Mouse (Mus musculus) CD4-positive helper T cell, adult 2 months (primary cell): ENCODE results near the gene Fam114a2.
A peak's percentile ranks its signal among the peaks of the same experiment; 100 is the strongest.

Experiments used
- DNase-seq: peaks from one replicate; pipeline ENCODE4 v3.0.0-alpha.2; 2012; ENCODE audit warnings: low read depth, missing footprints, low spot score

The Fam114a2 gene

DNA sequence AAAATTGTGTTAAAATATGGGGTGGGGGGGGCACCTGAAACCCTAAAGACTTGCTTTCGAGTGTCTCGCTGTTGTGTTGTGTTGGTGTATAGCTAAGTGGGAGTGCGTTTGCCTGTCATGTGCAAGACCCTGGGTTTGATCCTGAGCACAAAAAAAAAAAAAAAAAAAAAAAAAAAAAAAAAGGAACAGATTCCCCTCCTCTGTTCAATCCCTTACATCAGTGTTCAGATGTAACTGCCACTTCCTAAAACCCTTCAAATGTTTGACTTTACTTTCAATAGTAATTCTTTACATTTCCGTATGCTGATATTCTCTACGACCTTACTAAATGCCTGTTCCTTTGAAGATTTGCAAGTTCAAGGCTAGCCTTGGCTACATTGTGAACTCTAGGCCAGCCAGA is 887 bp upstream of the Fam114a2 start:
- DNase-seq = peak; percentile 15

- DNase-seq = no peak
These were observed 333 bp upstream of the Fam114a2 start for GRCm38 (mm10) chr11:57518751-57519148.

DNA sequence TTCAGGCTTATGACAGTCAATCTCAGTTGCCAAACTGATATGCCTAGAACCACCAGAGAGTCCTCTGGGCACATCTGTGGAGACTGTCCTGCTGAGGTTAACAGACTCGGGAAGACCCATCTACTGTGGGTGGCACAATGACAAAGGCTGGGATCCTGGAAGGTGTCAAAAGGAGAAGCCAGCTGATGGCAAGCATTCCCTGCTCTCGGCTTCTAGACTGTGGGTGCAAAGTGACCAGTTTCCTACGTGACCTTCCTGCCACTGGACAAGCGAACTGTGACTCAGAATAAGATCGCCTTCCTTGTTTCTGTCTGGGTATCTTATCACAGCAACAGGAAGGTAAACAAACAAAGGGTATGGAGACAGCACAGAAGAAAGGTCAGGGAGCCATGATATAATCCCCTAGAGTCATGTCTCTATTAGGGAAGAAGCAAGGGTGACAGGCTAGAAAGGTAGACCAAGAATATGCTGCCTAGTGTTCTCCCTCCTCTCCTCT is 1.4 kb downstream of the Fam114a2 start:
- DNase-seq = no peak

- DNase-seq = no peak
These were observed 3.2 kb downstream of the Fam114a2 start for GRCm38 (mm10) chr11:57515218-57515617.

GRCm38 (mm10) chr11:57506899-57507298 is 11.5 kb downstream of the Fam114a2 start:
- DNase-seq = no peak

DNA sequence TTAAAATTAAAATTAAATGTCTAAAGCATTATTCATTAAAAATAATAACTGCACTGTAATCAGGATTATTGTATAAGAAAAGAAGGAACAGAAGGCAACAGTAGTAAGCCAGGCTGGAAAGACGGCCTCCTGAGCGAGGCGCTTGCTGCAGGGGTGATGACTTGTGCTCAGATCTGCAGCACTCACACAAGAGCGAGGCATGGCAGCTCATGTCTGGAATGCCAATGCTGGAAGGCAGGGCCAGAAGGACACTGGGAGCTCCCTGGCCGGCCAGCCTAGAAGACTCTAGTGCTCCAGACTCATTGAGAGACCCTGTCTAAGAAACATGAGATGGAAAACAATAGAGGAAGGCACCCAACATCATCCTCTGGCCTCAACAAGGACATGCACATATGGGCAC is 15.3 kb downstream of the Fam114a2 start:
- DNase-seq = no peak

DNA sequence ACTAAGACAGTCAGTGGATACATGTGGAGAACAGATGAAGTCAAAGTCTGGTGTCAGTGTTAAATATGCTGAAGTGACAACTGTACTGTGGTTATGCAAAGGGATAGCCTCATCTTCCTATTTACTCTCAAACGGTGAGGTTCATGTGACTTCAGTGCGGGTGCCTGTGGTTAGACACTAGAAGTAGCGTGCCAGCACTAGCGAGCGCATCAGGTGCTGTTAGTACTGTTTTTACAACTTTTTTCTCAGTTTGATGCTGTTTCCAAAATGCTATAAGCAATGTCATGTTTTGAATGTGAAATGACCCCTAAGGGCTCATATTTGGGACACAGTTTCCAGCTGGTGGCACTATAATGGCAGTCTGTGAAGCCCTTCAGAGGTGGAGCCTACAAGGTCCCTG is 20.2 kb downstream of the Fam114a2 start:
- no peak for DNase-seq

GRCm38 (mm10) chr11:57497701-57498100 is 20.7 kb downstream of the Fam114a2 start:
- no peak for DNase-seq

DNA sequence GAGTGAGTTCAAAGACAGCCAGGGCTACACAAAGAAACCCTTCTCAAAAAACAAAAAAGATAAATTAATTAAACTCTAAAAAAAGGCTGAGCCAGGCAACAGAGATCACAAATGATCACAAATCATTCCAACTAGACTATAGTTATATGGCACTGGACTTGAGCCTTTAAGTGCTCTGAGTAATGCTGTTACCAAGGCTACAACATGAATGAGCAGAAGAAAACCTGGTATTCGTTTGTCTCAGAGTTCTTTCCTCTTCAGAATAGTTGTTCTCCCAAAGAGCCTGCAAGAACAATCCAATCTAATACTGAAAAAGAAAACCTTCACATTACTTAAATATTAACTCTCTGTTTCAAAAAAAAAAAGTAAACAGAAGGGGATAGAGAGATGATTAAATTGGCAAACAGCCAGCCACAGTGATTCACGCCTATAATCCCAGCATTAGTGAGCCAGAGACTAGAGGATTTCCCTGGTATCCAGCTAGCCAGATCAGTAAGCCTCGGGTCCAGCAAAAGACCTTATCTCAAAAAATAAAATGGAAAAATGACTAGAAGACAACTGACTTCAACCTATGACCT is 21.9 kb downstream of the Fam114a2 start:
- no peak for DNase-seq

DNA sequence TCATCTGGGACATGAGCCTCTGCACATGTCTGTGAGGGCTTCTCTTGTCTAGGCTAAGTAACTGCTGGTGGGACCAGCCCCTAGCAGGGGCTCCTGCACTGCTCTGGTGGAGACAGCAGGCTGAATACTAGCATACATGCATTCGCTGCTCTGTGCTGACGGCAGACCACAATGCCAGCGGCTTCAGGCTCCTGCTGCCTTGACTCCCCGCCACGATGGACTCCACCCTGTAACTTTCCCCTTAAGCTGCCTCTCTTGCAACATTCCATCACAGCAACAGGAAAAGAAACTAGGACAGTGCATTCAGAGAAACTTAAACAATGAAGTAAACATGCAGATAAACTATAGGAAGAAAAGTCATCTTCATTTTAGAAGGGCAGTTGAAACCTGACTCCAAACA is 30.0 kb downstream of the Fam114a2 start:
- DNase-seq = no peak

- DNase-seq = no peak
These were observed 40.3 kb downstream of the Fam114a2 start for GRCm38 (mm10) chr11:57478077-57478476.

DNA sequence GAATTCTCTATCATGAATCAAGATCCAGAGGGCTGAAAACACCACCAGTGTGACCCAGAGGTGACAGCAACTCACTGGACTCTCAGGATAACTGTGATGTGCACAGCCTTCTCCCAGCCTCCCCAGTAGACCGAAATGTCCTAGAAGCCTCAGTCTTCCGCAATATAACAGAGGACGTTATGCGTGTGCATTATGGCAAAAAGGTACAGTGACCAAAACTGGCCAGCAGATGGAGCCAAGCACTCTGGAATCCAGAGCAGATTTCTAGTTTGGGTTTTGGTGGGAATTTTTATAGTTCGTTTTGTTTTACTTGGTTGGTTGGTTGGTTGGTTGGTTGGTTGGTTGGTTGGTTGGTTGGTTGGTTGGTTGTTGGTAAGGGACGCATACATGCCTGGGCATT is 43.3 kb downstream of the Fam114a2 start:
- peak; percentile 12 for DNase-seq

GRCm38 (mm10) chr11:57474296-57474941 is 44.0 kb downstream of the Fam114a2 start:
- no peak for DNase-seq

GRCm38 (mm10) chr11:57470979-57471378 is 47.4 kb downstream of the Fam114a2 start:
- DNase-seq = no peak

GRCm38 (mm10) chr11:57470056-57470455 is 48.4 kb downstream of the Fam114a2 start:
- no peak for DNase-seq

DNA sequence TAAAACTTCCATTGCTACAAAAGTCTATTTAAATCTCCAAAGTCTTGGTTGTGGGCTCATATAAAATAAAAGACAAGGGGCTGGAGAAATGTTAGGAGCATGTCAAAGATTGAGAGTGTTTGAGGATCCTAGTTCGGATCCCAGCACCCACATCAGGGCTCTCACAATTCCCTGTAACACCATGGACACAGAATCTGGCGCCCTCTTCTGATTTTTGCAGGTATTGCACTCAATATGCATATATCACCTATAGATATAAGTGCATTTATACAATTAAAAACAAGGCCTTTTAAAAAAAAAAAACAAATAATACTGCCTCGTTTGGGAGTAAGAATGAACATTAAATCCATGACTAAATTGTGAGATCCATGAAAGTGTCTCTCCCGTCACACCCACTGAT is 49.7 kb downstream of the Fam114a2 start:
- DNase-seq = no peak

DNA sequence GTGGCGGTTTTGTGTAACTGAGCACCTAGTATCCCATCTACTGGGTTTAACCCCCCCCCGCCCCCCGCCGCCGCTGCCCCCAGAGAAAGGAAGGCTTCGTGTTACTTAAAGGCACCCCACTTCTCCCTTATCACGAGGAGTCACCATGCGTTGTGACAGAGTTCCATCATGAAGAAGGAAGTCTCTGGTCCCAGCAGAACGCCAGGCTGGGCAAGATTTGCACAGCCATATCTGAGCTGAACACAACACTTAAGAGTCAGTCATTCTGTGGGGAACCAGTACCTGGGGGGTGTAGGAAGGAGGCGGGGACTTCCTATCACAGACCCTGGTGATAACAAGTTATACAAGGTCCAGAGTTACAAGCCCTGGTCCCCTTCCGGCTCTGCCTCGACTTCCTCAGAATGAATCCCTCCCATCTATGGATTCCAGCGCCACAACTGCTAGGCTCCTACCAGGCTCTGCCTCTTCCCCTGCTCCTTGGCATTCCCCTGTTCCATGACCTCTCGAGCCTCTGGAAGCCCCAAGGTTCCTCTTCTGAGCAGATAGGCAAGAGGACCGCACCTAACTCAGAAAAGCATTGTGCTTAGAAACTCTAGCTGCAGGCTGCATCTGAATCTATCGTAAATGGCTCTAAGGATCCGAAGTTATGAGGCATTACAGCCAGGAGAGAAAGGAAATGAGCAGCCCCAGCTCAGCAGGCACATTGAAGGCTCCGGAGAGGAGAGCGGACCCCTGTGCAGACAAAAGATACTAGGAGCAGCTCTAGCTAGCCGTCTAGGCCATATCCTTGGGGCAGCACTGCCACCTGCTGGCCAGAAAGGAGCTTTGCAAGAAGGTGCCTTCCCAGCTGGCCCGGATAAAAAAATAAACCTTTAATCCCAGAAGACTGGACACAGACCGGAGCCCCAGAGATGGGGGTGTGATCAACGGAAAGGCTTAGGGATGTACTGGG is 51.0 kb downstream of the Fam114a2 start:
- peak; percentile 47 for DNase-seq

DNA sequence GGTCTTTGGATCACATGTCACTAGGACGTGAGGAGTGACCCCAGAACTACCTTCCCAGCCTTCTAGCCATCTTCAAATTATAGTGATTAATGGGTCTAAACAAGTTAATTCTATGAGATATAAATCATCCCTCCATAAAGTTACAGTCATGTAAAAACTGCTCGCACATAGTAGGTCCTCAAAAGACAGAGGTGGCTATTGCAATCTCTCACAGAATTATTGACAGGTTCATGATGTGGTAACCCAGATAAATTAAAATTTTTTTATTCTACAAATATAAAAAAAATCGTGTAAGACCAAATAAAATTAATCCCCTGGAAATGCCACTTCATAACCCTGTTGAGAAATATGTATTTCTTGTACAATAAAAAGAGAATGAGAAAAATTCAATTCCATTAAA is 52.6 kb downstream of the Fam114a2 start:
- no peak for DNase-seq

GRCm38 (mm10) chr11:57465025-57465424 is 53.4 kb downstream of the Fam114a2 start:
- peak; percentile 14 for DNase-seq

- no peak for DNase-seq
These were observed 58.7 kb downstream of the Fam114a2 start for GRCm38 (mm10) chr11:57459759-57460158.

DNA sequence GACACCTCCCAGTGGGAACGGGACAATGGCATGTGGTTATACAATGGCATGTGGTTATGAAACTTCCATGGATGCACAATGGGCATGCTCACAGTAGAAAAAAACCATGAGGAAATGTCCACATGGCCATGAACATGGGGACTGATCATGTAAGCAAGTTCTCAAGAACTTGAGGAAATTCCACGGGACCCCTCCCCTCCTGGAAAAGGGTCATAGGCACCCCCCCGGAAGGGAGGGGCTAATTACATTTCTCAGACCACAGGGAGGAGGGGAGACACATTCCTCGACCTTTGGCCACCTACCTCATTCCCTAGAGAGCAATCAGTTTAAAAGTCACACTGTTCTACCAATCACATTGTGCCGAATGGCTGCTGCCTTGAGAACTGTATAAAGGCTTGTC is 64.0 kb downstream of the Fam114a2 start:
- no peak for DNase-seq

- DNase-seq = peak; percentile 79
These were observed 73.0 kb downstream of the Fam114a2 start for GRCm38 (mm10) chr11:57445237-57445962.
